8 mouse cellular contexts compared by ENCODE assay signal in genomic region chr5:110447720-110448435, GRCm38 (mm10). TPM values are rescaled to one million over a fixed set of nuclear protein-coding genes. Genes with fewer than 3 reads are reported as not detected.
DNase-seq lines count a peak whose midpoint lies in the region; ATAC-seq and TF ChIP-seq lines count a peak whose summit lies in the region.

No protein-coding gene starts in this region.

- peaks cover 6% of the 10 kb centered on the region for H3K79me2 ChIP-seq in heart, adult 2 months (replicated peaks; ENCODE audit: control insufficient read depth, insufficient read depth, low read length)

- DNase-seq in heart, adult 2 months: no peak
- no peak for DNase-seq in heart, postnatal 25 days (ENCODE audit: low spot score)
- peak; percentile 61 for DNase-seq in hindbrain, postnatal 0 days (ENCODE audit: low spot score)
- DNase-seq in urinary bladder, postnatal 36 days (ENCODE audit: low spot score in 2 of 2): no peak

- peak overlapping the region; percentile 99 for H3K4me2 ChIP-seq in hindbrain, postnatal 0 days (ENCODE audit: low read depth, low read length)
- H3K4me2 ChIP-seq in liver, embryonic 16.5 days (ENCODE audit: low read depth, low read length): peak overlapping the region; percentile 93
- peak overlapping the region; percentile 83 for H3K4me2 ChIP-seq in neural tube, embryonic 15.5 days

- H3K27ac ChIP-seq in heart, adult 2 months: peak overlapping the region; percentile 92
- H3K27ac ChIP-seq in bone marrow, adult 2 months (ENCODE audit: control insufficient read depth, insufficient read depth, low read depth, low read length, poor library complexity): peak overlapping the region; percentile 86
- H3K27ac ChIP-seq in hindbrain, postnatal 0 days: peak overlapping the region; percentile 84
- H3K27ac ChIP-seq in liver, embryonic 16.5 days (ENCODE audit: low read length): peak overlapping the region; percentile 81
- H3K27ac ChIP-seq in neural tube, embryonic 15.5 days (replicated peaks): peak overlapping the region; percentile 60

- peaks cover 16% of the 10 kb centered on the region for H3K4me1 ChIP-seq in heart, adult 2 months (ENCODE audit: control insufficient read depth, insufficient read depth, low read length)
- H3K4me1 ChIP-seq in bone marrow, adult 2 months (ENCODE audit: control insufficient read depth, insufficient read depth, low read length): no peaks in the 10 kb centered on the region; the same call in 1 of the 2 replicates
- peaks cover 14% of the 10 kb centered on the region; the same call in 1 of the 2 replicates for H3K4me1 ChIP-seq in hindbrain, postnatal 0 days (ENCODE audit: insufficient read depth, low read length)
- H3K4me1 ChIP-seq in liver, embryonic 16.5 days (ENCODE audit: control insufficient read depth, low read depth, low read length): peaks cover 29% of the 10 kb centered on the region
- peaks cover 31% of the 10 kb centered on the region for H3K4me1 ChIP-seq in neural tube, embryonic 15.5 days

- ATAC-seq in erythroblast, adult 5-6 weeks (replicated peaks; ENCODE audit: low FRiP score, poor library complexity, severe bottlenecking): 0 out of 2 replicates have a peak, but pooled peaks have one; percentile 18
- peak; percentile 36 for ATAC-seq in hindbrain, postnatal 0 days
- ATAC-seq in liver, embryonic 16.5 days (ENCODE audit: low read depth): peak; percentile 16
- ATAC-seq in neural tube, embryonic 15.5 days (ENCODE audit: low FRiP score): peak; percentile 52

- peak overlapping the region; percentile 82 for H3K9ac ChIP-seq in heart, adult 2 months (ENCODE audit: low read depth, low read length)
- H3K9ac ChIP-seq in hindbrain, postnatal 0 days (replicated peaks; ENCODE audit: low read length): peak overlapping the region; percentile 95
- H3K9ac ChIP-seq in liver, embryonic 16.5 days (ENCODE audit: low read depth, low read length): peak overlapping the region; percentile 89
- peak overlapping the region; percentile 80 for H3K9ac ChIP-seq in neural tube, embryonic 15.5 days (replicated peaks)

- intact Hi-C loops in heart, adult 2 months (cut with DNase I): loop anchor here (5.0 to 10.0 kb wide), 2 partner anchors 884 to 893 kb away; partner anchors contain the start of genes Crlf2 and Pitpnb
- intact Hi-C loops in heart, postnatal 25 days (cut with DNase I): no loop called here

- 2% methylated on average over 92 of the region's 98 CpGs for WGBS in heart, adult 2 months
- WGBS in bone marrow, adult 2 months: under 1% methylated on average over 90 of the region's 98 CpGs
- under 1% methylated on average over 87 of the region's 98 CpGs for WGBS in hindbrain, postnatal 0 days
- 1% methylated on average over 93 of the region's 98 CpGs for WGBS in liver, embryonic 16.5 days (ENCODE audit: insufficient replicate concordance)
- WGBS in neural tube, embryonic 15.5 days: under 1% methylated on average over 69 of the region's 98 CpGs

- no peak for TF ChIP-seq EP300 in heart, adult 2 months (IDR thresholded peaks at IDR 0.05; ENCODE audit: insufficient read depth, low read depth, low read length)

- H3K27me3 ChIP-seq in heart, adult 2 months (ENCODE audit: control insufficient read depth, insufficient read depth, low read length): no peaks in the 10 kb centered on the region
- H3K27me3 ChIP-seq in hindbrain, postnatal 0 days (ENCODE audit: insufficient read depth, low read length): no peaks in the 10 kb centered on the region
- no peaks in the 10 kb centered on the region for H3K27me3 ChIP-seq in liver, embryonic 16.5 days (ENCODE audit: control insufficient read depth, insufficient read depth, low read depth, low read length)
- H3K27me3 ChIP-seq in neural tube, embryonic 15.5 days (replicated peaks): no peaks in the 10 kb centered on the region

- peak overlapping the region; percentile 90 for H3K4me3 ChIP-seq in heart, adult 2 months
- H3K4me3 ChIP-seq in bone marrow, adult 2 months (replicated peaks; ENCODE audit: control insufficient read depth, low read depth, low read length): peak overlapping the region; percentile 74
- peak overlapping the region; percentile 71 for H3K4me3 ChIP-seq in hindbrain, postnatal 0 days (ENCODE audit: low read length)
- peak overlapping the region; percentile 88 for H3K4me3 ChIP-seq in liver, embryonic 16.5 days (ENCODE audit: low read depth, low read length)
- H3K4me3 ChIP-seq in neural tube, embryonic 15.5 days (replicated peaks): peak overlapping the region; percentile 68

- no peak for TF ChIP-seq CTCF in heart, adult 2 months (IDR thresholded peaks at IDR 0.05)
- no peak for TF ChIP-seq CTCF in bone marrow, adult 2 months (IDR thresholded peaks at IDR 0.05; ENCODE audit: control insufficient read depth, insufficient read depth, low read length)
- no peak for TF ChIP-seq CTCF in hindbrain, postnatal 0 days (IDR thresholded peaks at IDR 0.05; ENCODE audit: low read depth)

- TF ChIP-seq POLR2A in heart, adult 2 months (IDR thresholded peaks at IDR 0.05; ENCODE audit: insufficient read depth, low read depth, low read length): no peak
- TF ChIP-seq POLR2A in bone marrow, adult 2 months (IDR thresholded peaks at IDR 0.05; ENCODE audit: borderline replicate concordance, control insufficient read depth, low read depth, low read length): peak; percentile 15; the same call in 1 of the 2 replicates

- H3K9me3 ChIP-seq in hindbrain, postnatal 0 days (ENCODE audit: low read length): no peaks in the 10 kb centered on the region
- no peaks in the 10 kb centered on the region; the same call in 1 of the 2 replicates for H3K9me3 ChIP-seq in liver, embryonic 16.5 days (replicated peaks; ENCODE audit: control insufficient read depth, low read length)
- no peaks in the 10 kb centered on the region for H3K9me3 ChIP-seq in neural tube, embryonic 15.5 days (replicated peaks)

- H3K36me3 ChIP-seq in heart, adult 2 months (ENCODE audit: control insufficient read depth, insufficient read depth, low read length): 0 out of 2 replicates have a peak, but pooled peaks cover 7% of the 10 kb centered on the region
- no peaks in the 10 kb centered on the region for H3K36me3 ChIP-seq in hindbrain, postnatal 0 days (ENCODE audit: insufficient read depth, low read length)
- H3K36me3 ChIP-seq in liver, embryonic 16.5 days (ENCODE audit: control insufficient read depth, insufficient read depth): no peaks in the 10 kb centered on the region
- no peaks in the 10 kb centered on the region for H3K36me3 ChIP-seq in neural tube, embryonic 15.5 days

RNA-seq across cellular contexts. Expression of gene Fbrsl1, which starts 0.4 kb away (rescaled TPM):
- total RNA-seq in heart, adult 2 months (2021): 10 to 100 TPM; 47.0 to 51.8 TPM
- polyA plus RNA-seq in heart, adult 2 months (2012; rRNA removed): 28.1 and 39.3 TPM in 2 replicates
- 10 to 100 TPM; 43.1 to 48.6 TPM for total RNA-seq in heart, postnatal 25 days (2021)
- polyA plus RNA-seq in bone marrow, adult 2 months (2011; ENCODE audit: insufficient read depth, insufficient read length, low replicate concordance, missing spikeins): 9.8 and 25.6 TPM in 2 replicates
- 6.3 and 9.6 TPM in 2 replicates for total RNA-seq in erythroblast, adult 5-6 weeks (2015; ENCODE audit: low replicate concordance)
- 4.9 and 7.9 TPM in 2 replicates for total RNA-seq in erythroblast, adult 5-6 weeks (2017; ENCODE audit: low replicate concordance)
- total RNA-seq in hindbrain, postnatal 0 days (2014; rRNA removed): 38.0 and 41.1 TPM in 2 replicates
- 15.4 and 18.8 TPM in 2 replicates for polyA plus RNA-seq in hindbrain, postnatal 0 days (2015; fragmentation: Nextera tagmentation; extraction: Ambion mirVana)
- polyA plus RNA-seq in liver, embryonic 16.5 days (2015; fragmentation: Nextera tagmentation; extraction: Ambion mirVana): 1.8 and 2.2 TPM in 2 replicates
- 16.7 and 19.7 TPM in 2 replicates for polyA plus RNA-seq in neural tube, embryonic 15.5 days (2015; fragmentation: Nextera tagmentation; extraction: Ambion mirVana)
